Mouse (Mus musculus): ENCODE measurements around the gene Plxdc2. TPM values are rescaled to one million over a fixed set of nuclear protein-coding genes. Genes with fewer than 3 reads are reported as not detected.

Plxdc2 gene
- total RNA-seq, 2 experiments from 2014 or later, result 32.5 to 35.1 TPM

- intact Hi-C loops (cut with DNase I), result no loop called here
- no peak for DNase-seq (ENCODE audit: low spot score in 2 of 2)
These were observed 176.1 kb downstream of the Plxdc2 start for GRCm38 (mm10) chr2:16532244-16532643.

- DNase-seq (ENCODE audit: low spot score in 2 of 2), result no peak
- intact Hi-C loops (cut with DNase I), result no loop called here
These were observed 178.5 kb downstream of the Plxdc2 start for GRCm38 (mm10) chr2:16534566-16534965.

GRCm38 (mm10) chr2:16541226-16541625 lies 185.1 kb downstream of the Plxdc2 start:
- no peak for DNase-seq (ENCODE audit: low spot score in 2 of 2)
- intact Hi-C loops (cut with DNase I), result no loop called here

GRCm38 (mm10) chr2:16545207-16545606 lies 189.1 kb downstream of the Plxdc2 start:
- intact Hi-C loops (cut with DNase I), result no loop called here
- DNase-seq (ENCODE audit: low spot score in 2 of 2), result no peak

GRCm38 (mm10) chr2:16559287-16559686 lies 203.2 kb downstream of the Plxdc2 start:
- intact Hi-C loops (cut with DNase I), result no loop called here
- no peak for DNase-seq (ENCODE audit: low spot score in 2 of 2)

- intact Hi-C loops (cut with DNase I), result no loop called here
- no peak for DNase-seq (ENCODE audit: low spot score in 2 of 2)
These were observed 212.2 kb downstream of the Plxdc2 start for GRCm38 (mm10) chr2:16568263-16568662.

- DNase-seq (ENCODE audit: low spot score in 2 of 2), result no peak
- intact Hi-C loops (cut with DNase I), result no loop called here
These were observed 215.2 kb downstream of the Plxdc2 start for GRCm38 (mm10) chr2:16571169-16571751.

GRCm38 (mm10) chr2:16576566-16576965 lies 220.5 kb downstream of the Plxdc2 start:
- DNase-seq (ENCODE audit: low spot score in 2 of 2), result no peak
- intact Hi-C loops (cut with DNase I), result no loop called here

GRCm38 (mm10) chr2:16578153-16578552 lies 222.0 kb downstream of the Plxdc2 start:
- DNase-seq (ENCODE audit: low spot score in 2 of 2), result no peak
- intact Hi-C loops (cut with DNase I), result no loop called here

- intact Hi-C loops (cut with DNase I), result no loop called here
- no peak for DNase-seq (ENCODE audit: low spot score in 2 of 2)
These were observed 232.4 kb downstream of the Plxdc2 start for GRCm38 (mm10) chr2:16588546-16588945.

GRCm38 (mm10) chr2:16595451-16595850 lies 239.3 kb downstream of the Plxdc2 start:
- no peak for DNase-seq (ENCODE audit: low spot score in 2 of 2)
- intact Hi-C loops (cut with DNase I), result no loop called here

GRCm38 (mm10) chr2:16598231-16598630 lies 242.1 kb downstream of the Plxdc2 start:
- DNase-seq (ENCODE audit: low spot score in 2 of 2), result no peak
- intact Hi-C loops (cut with DNase I), result no loop called here

- no peak for DNase-seq (ENCODE audit: low spot score in 2 of 2)
- intact Hi-C loops (cut with DNase I), result no loop called here
These were observed 248.2 kb downstream of the Plxdc2 start for GRCm38 (mm10) chr2:16604291-16604690.

GRCm38 (mm10) chr2:16607792-16608586 lies 251.9 kb downstream of the Plxdc2 start:
- intact Hi-C loops (cut with DNase I), result no loop called here
- DNase-seq (ENCODE audit: low spot score in 2 of 2), result peak; percentile 27 to 76

- intact Hi-C loops (cut with DNase I), result no loop called here
- no peak for DNase-seq (ENCODE audit: low spot score in 2 of 2)
These were observed 286.0 kb downstream of the Plxdc2 start for GRCm38 (mm10) chr2:16642061-16642460.

- no peak for DNase-seq (ENCODE audit: low spot score in 2 of 2)
- intact Hi-C loops (cut with DNase I), result no loop called here
These were observed 295.6 kb downstream of the Plxdc2 start for GRCm38 (mm10) chr2:16651713-16652112.

- intact Hi-C loops (cut with DNase I), result no loop called here
- DNase-seq (ENCODE audit: low spot score in 2 of 2), result no peak
These were observed 308.4 kb downstream of the Plxdc2 start for GRCm38 (mm10) chr2:16664516-16664915.

GRCm38 (mm10) chr2:16668391-16668790 lies 312.3 kb downstream of the Plxdc2 start:
- DNase-seq (ENCODE audit: low spot score in 2 of 2), result no peak
- intact Hi-C loops (cut with DNase I), result no loop called here

GRCm38 (mm10) chr2:16682905-16683304 lies 326.8 kb downstream of the Plxdc2 start:
- intact Hi-C loops (cut with DNase I), result no loop called here
- DNase-seq (ENCODE audit: low spot score in 2 of 2), result no peak

GRCm38 (mm10) chr2:16683739-16684138 lies 327.6 kb downstream of the Plxdc2 start:
- no peak for DNase-seq (ENCODE audit: low spot score in 2 of 2)
- intact Hi-C loops (cut with DNase I), result no loop called here

- DNase-seq (ENCODE audit: low spot score in 2 of 2), result no peak
- intact Hi-C loops (cut with DNase I), result no loop called here
These were observed 328.4 kb downstream of the Plxdc2 start for GRCm38 (mm10) chr2:16684529-16684928.

Data from left cerebral cortex, postnatal 25 days (tissue).